Mouse (Mus musculus): ENCODE measurements around the gene Rdh9.

GRCm38 (mm10) chr10:127730933-127731310, 45.3 kb upstream of the Rdh9 start:
- TF ChIP-seq CTCF (IDR thresholded peaks at IDR 0.05; ENCODE audit: extremely low read depth, insufficient read depth, low read length) (no peak), POLR2A (IDR thresholded peaks at IDR 0.05; ENCODE audit: extremely low read depth, insufficient read depth, low read length) (no peak)
